Mouse (Mus musculus) lung, embryonic 15.5 days (tissue): ENCODE measurements at regions not wholly inside any gene's neighbourhood (a gene's known extent, or its start where the extent isn't known, plus 50 kb on each side); places are given as distances from the start of the nearest gene placed in this dataset.
"Not testable (repeated sequence)": the region's sequence is repeated elsewhere in the genome, so short reads cannot be mapped to it uniquely, and the experiment has no call there.

Experiments used
- ATAC-seq: fragments of 200-750 bp; cut with Nextera tagmentation; 2 replicates; pipeline ENCODE4 v1.8.0; 2017; ENCODE audit warnings: moderate number of reproducible peaks, borderline replicate concordance; ENCODE audit not compliant: low FRiP score, low TSS enrichment; ENCODE audit errors: extremely low read depth
- H3K27ac ChIP-seq: fragments of 300-500 bp; sonication (generic); 2 replicates; pipeline ENCODE4 v1.5.1; 2015; ENCODE audit warnings: moderate library complexity, mild to moderate bottlenecking, inconsistent platforms
- H3K27me3 ChIP-seq: fragments of 300-500 bp; sonication (generic); 2 replicates; pipeline ENCODE4 v1.6.1; 2015; ENCODE audit warnings: inconsistent platforms
- H3K36me3 ChIP-seq: fragments of 300-500 bp; sonication (generic); 2 replicates; pipeline ENCODE4 v1.6.1; 2015; ENCODE audit warnings: inconsistent platforms
- H3K4me1 ChIP-seq: fragments of 300-500 bp; sonication (generic); 2 replicates; pipeline ENCODE4 v1.6.1; 2015; ENCODE audit warnings: inconsistent platforms
- H3K4me2 ChIP-seq: fragments of 300-500 bp; sonication (generic); 2 replicates; pipeline ENCODE4 v1.6.1; 2015; ENCODE audit warnings: inconsistent platforms, mild to moderate bottlenecking, moderate library complexity
- H3K4me3 ChIP-seq: fragments of 300-500 bp; sonication (generic); 2 replicates; pipeline ENCODE4 v1.5.1; 2015; ENCODE audit warnings: mild to moderate bottlenecking, inconsistent platforms
- H3K9ac ChIP-seq: fragments of 300-500 bp; sonication (generic); 2 replicates; pipeline ENCODE4 v1.6.1; 2015; ENCODE audit warnings: inconsistent platforms
- H3K9me3 ChIP-seq: fragments of 300-500 bp; sonication (generic); 2 replicates; pipeline ENCODE4 v1.6.1; 2016; ENCODE audit warnings: inconsistent platforms
- WGBS: fragments of 180-500 bp; shearing (Covaris S2); methylation state at CpG from one replicate; pipeline ENCODE4 v1.1.7; 2015; 5-methylcytosine and 5-hydroxymethylcytosine counted together

- ATAC-seq, result no peak
Measured at GRCm38 (mm10) chr4:69576256-69576655, 622.1 kb upstream of the Brinp1 start.

GRCm38 (mm10) chr4:69548104-69548503, 593.9 kb upstream of the Brinp1 start:
- Histone ChIP-seq H3K9ac (no peak overlapping the region), H3K36me3 (no peaks in the 10 kb centered on the region), H3K9me3 (no peaks in the 10 kb centered on the region), H3K27me3 (no peaks in the 10 kb centered on the region), H3K4me2 (no peak overlapping the region), H3K27ac (no peak overlapping the region), H3K4me3 (no peak overlapping the region), H3K4me1 (no peaks in the 10 kb centered on the region)
- no peak for ATAC-seq
- WGBS, result 63% methylated on average over 2 of the region's 2 CpGs

More at GRCm38 (mm10) chr4:69576256-69576655, 622.1 kb upstream of the Brinp1 start:
- no peaks in the 10 kb centered on the region for H3K4me1 ChIP-seq
- H3K4me2 ChIP-seq, result no peak overlapping the region
- 57% methylated on average over 3 of the region's 3 CpGs for WGBS
- no peak overlapping the region for H3K4me3 ChIP-seq
- no peaks in the 10 kb centered on the region for H3K27me3 ChIP-seq
- H3K9ac ChIP-seq, result no peak overlapping the region
- H3K9me3 ChIP-seq, result no peaks in the 10 kb centered on the region
- H3K27ac ChIP-seq, result no peak overlapping the region
- H3K36me3 ChIP-seq, result no peaks in the 10 kb centered on the region

GRCm38 (mm10) chr4:69538172-69538908, 584.1 kb upstream of the Brinp1 start:
- Histone ChIP-seq H3K27me3 (no peaks in the 10 kb centered on the region), H3K4me2 (no peak overlapping the region), H3K9ac (no peak overlapping the region), H3K4me1 (no peaks in the 10 kb centered on the region), H3K27ac (peak overlapping the region; percentile 55), H3K9me3 (no peaks in the 10 kb centered on the region), H3K4me3 (no peak overlapping the region), H3K36me3 (no peaks in the 10 kb centered on the region)
- 58% methylated on average over 6 of the region's 6 CpGs for WGBS
- peak; percentile 90 for ATAC-seq

GRCm38 (mm10) chr4:69533107-69533506, 578.9 kb upstream of the Brinp1 start:
- Histone ChIP-seq H3K27ac (no peak overlapping the region), H3K27me3 (no peaks in the 10 kb centered on the region), H3K4me1 (no peaks in the 10 kb centered on the region), H3K9ac (no peak overlapping the region), H3K4me2 (no peak overlapping the region), H3K36me3 (no peaks in the 10 kb centered on the region), H3K4me3 (no peak overlapping the region), H3K9me3 (no peaks in the 10 kb centered on the region)
- 50% methylated on average over 3 of the region's 3 CpGs for WGBS
- no peak for ATAC-seq

GRCm38 (mm10) chr4:69523112-69523511, 568.9 kb upstream of the Brinp1 start:
- WGBS, result 71% methylated on average over 2 of the region's 2 CpGs
- no peak overlapping the region for H3K4me2 ChIP-seq
- no peak overlapping the region for H3K27ac ChIP-seq
- no peak overlapping the region for H3K4me3 ChIP-seq
- H3K9me3 ChIP-seq, result no peaks in the 10 kb centered on the region
- ATAC-seq, result no peak
- no peaks in the 10 kb centered on the region for H3K4me1 ChIP-seq
- no peaks in the 10 kb centered on the region for H3K36me3 ChIP-seq
- H3K27me3 ChIP-seq, result no peaks in the 10 kb centered on the region
- H3K9ac ChIP-seq, result no peak overlapping the region

- peak; percentile 14; the same call in 1 of the 2 replicates for ATAC-seq
- WGBS, result 31% methylated on average over 4 of the region's 4 CpGs
Measured at GRCm38 (mm10) chr4:69508281-69508680, 554.1 kb upstream of the Brinp1 start.

GRCm38 (mm10) chr4:69471200-69471599, 517.0 kb upstream of the Brinp1 start:
- Histone ChIP-seq H3K4me2 (no peak overlapping the region), H3K9ac (no peak overlapping the region), H3K27ac (no peak overlapping the region), H3K36me3 (no peaks in the 10 kb centered on the region), H3K9me3 (no peaks in the 10 kb centered on the region), H3K4me1 (no peaks in the 10 kb centered on the region), H3K27me3 (no peaks in the 10 kb centered on the region), H3K4me3 (no peak overlapping the region)
- WGBS, result 83% methylated on average over 1 of the region's 1 CpGs
- no peak for ATAC-seq

More at GRCm38 (mm10) chr4:69508281-69508680, 554.1 kb upstream of the Brinp1 start:
- H3K27me3 ChIP-seq, result no peaks in the 10 kb centered on the region
- H3K9me3 ChIP-seq, result no peaks in the 10 kb centered on the region
- H3K36me3 ChIP-seq, result no peaks in the 10 kb centered on the region
- H3K4me3 ChIP-seq, result no peak overlapping the region
- no peak overlapping the region for H3K4me2 ChIP-seq
- H3K4me1 ChIP-seq, result no peaks in the 10 kb centered on the region
- no peak overlapping the region for H3K9ac ChIP-seq
- H3K27ac ChIP-seq, result no peak overlapping the region

- ATAC-seq, result no peak
- Histone ChIP-seq H3K4me2 (no peak overlapping the region), H3K27me3 (no peaks in the 10 kb centered on the region), H3K36me3 (no peaks in the 10 kb centered on the region), H3K27ac (no peak overlapping the region), H3K4me3 (no peak overlapping the region), H3K4me1 (no peaks in the 10 kb centered on the region), H3K9me3 (no peaks in the 10 kb centered on the region), H3K9ac (no peak overlapping the region)
Measured at GRCm38 (mm10) chr4:69459990-69460389, 505.8 kb upstream of the Brinp1 start.

GRCm38 (mm10) chr4:69456420-69456819, 502.2 kb upstream of the Brinp1 start:
- no peak for ATAC-seq
- Histone ChIP-seq H3K4me2 (no peak overlapping the region), H3K27me3 (no peaks in the 10 kb centered on the region), H3K36me3 (no peaks in the 10 kb centered on the region), H3K9ac (no peak overlapping the region), H3K4me1 (no peaks in the 10 kb centered on the region), H3K27ac (no peak overlapping the region), H3K9me3 (no peaks in the 10 kb centered on the region), H3K4me3 (no peak overlapping the region)
- 87% methylated on average over 4 of the region's 4 CpGs for WGBS

GRCm38 (mm10) chr4:69446161-69446560, 492.0 kb upstream of the Brinp1 start:
- ATAC-seq, result no peak
- Histone ChIP-seq H3K4me2 (no peak overlapping the region), H3K4me3 (no peak overlapping the region), H3K36me3 (no peaks in the 10 kb centered on the region), H3K27me3 (no peaks in the 10 kb centered on the region), H3K4me1 (no peaks in the 10 kb centered on the region), H3K9me3 (no peaks in the 10 kb centered on the region), H3K27ac (no peak overlapping the region), H3K9ac (no peak overlapping the region)
- 73% methylated on average over 6 of the region's 6 CpGs for WGBS

- no peak overlapping the region for H3K9ac ChIP-seq
- H3K9me3 ChIP-seq, result no peaks in the 10 kb centered on the region
- no peak for ATAC-seq
- no peaks in the 10 kb centered on the region for H3K4me1 ChIP-seq
- H3K36me3 ChIP-seq, result no peaks in the 10 kb centered on the region
- no peak overlapping the region for H3K27ac ChIP-seq
- no peaks in the 10 kb centered on the region for H3K27me3 ChIP-seq
- 72% methylated on average over 2 of the region's 2 CpGs for WGBS
- no peak overlapping the region for H3K4me2 ChIP-seq
- no peak overlapping the region for H3K4me3 ChIP-seq
Measured at GRCm38 (mm10) chr4:69443956-69444355, 489.8 kb upstream of the Brinp1 start.

GRCm38 (mm10) chr4:69435390-69435789, 481.2 kb upstream of the Brinp1 start:
- H3K27me3 ChIP-seq, result no peaks in the 10 kb centered on the region

GRCm38 (mm10) chr4:69410411-69410810, 456.2 kb upstream of the Brinp1 start:
- not testable (repeated sequence) for H3K9ac ChIP-seq, H3K4me3 ChIP-seq, H3K4me1 ChIP-seq, H3K27me3 ChIP-seq, H3K27ac ChIP-seq, H3K4me2 ChIP-seq, ATAC-seq, H3K9me3 ChIP-seq, H3K36me3 ChIP-seq
- WGBS, result 90% methylated on average over 23 of the region's 23 CpGs

More at GRCm38 (mm10) chr4:69435390-69435789, 481.2 kb upstream of the Brinp1 start:
- Histone ChIP-seq H3K9me3 (no peaks in the 10 kb centered on the region), H3K27ac (no peak overlapping the region), H3K36me3 (no peaks in the 10 kb centered on the region), H3K4me3 (no peak overlapping the region), H3K9ac (no peak overlapping the region), H3K4me2 (no peak overlapping the region), H3K4me1 (no peaks in the 10 kb centered on the region)
- WGBS, result 83% methylated on average over 9 of the region's 9 CpGs
- no peak for ATAC-seq
